Mouse (Mus musculus): ENCODE results near the gene Dnajb1.

- no peak for TF ChIP-seq CTCF (IDR thresholded peaks at IDR 0.05; ENCODE audit: control insufficient read depth, insufficient read depth, low read length)
- TF ChIP-seq POLR2A (IDR thresholded peaks at IDR 0.05; ENCODE audit: borderline replicate concordance, control insufficient read depth, low read depth, low read length): no peak
These were observed 29.6 kb upstream of the Dnajb1 start for GRCm38 (mm10) chr8:83578131-83579055.

All from bone marrow, adult 2 months (tissue).